Mouse (Mus musculus) embryonic fibroblast, embryonic 13.5 days (primary cell): ENCODE results near the gene Parpbp.

Source experiments
- CTCF ChIP-seq: IDR thresholded peaks from 2 replicates; pipeline ENCODE4 v1.5.1; 2011; ENCODE audit warnings: mild to moderate bottlenecking, control low read depth, low read length, moderate library complexity, borderline replicate concordance; ENCODE audit not compliant: insufficient read depth
- POLR2A ChIP-seq: IDR thresholded peaks from 2 replicates; pipeline ENCODE4 v1.6.1; 2011; ENCODE audit warnings: low read depth, mild to moderate bottlenecking, control low read depth, low read length, moderate library complexity

DNA sequence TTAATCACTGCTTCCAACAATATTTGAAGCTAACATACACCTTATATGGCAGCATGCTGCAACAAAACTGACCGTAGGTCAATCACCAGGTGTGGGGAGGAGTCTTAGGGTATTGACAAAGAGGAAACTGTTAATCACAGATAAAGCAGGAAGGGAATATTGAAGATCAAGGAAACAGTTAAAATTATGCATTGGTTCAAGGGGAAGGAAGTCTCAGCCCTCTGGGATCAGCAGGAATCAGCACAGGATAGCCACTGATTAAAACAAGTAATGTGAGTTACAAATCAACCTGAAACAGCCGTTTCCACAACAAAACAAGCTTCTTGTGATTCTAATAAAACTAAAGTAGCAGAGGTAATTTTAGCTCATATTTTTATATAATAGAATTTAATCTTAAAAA, 81.9 kb downstream of the Parpbp start:
- TF ChIP-seq POLR2A (no peak), CTCF (no peak)
